Mouse (Mus musculus): ENCODE results near the gene Fam170b. TPM values are rescaled to one million over a fixed set of nuclear protein-coding genes. Genes with fewer than 3 reads are reported as not detected.

Fam170b gene
- polyA plus RNA-seq, 1 experiment from 2014 or later, result not detected

DNA sequence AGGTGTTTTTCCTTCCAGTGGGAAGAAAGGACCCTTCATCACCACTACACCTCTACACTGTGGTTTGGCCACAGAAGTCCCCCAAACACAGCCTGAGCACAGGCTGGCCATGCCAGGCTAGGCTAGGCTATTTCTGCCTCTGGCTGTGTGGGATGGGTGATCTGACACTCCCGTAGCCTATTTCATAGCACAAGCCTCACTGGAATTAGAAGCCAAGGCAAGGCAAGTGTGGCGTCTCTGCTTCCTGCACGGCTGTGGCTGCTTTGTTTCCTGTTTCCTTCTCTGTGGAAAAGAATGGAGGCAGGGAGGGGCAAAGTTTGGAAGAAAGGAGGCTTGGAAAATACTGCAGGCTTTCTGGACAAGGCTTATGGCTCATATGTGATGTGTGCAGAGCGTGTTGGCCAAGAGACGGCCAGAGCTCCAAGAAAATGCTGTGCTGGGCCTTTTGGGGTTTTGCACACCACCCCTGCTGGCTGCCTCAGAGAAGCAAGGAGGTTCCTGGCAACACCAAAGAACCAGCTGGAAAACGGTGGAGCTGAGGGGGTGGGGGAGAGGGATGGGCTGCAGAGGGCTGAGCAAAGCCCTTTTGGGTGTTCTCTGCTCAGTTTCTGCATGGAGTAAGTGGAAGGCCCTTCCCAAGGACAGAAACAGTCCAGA, 5.6 kb upstream of the Fam170b start:
- POLR2A ChIA-PET, result no interaction called here
- in situ Hi-C loops (cut with MboI; ENCODE audit: low pct_unique_long_range_greater_than_20kb), result no loop called here
- no peak for TF ChIP-seq CTCF (IDR thresholded peaks at IDR 0.05)
- DNase-seq (ENCODE audit: low read depth, low spot score) (no peak), ATAC-seq (no peak)
- CTCF ChIA-PET, result no interaction called here
- peaks cover 19% of the 10 kb centered on the region for H3K27me3 ChIP-seq

DNA sequence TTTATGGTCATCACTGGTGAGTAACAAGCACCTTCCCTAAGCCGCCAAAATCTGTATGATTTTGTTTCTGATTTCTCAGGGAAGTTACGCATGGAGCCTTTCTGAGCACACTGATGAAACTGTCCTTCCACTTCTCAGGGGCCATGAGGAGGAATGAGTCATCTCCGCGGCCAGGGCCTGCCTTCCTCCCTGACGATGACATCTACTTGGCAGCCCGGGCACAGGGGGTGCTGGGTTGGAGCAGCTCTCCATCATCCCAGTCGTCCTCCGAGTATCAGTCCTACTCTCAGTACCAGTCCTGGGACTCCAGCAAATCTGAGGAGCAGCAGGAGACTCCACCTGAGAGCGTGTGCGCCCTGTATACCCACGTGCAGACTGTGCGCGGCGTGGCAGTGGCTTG, 1.4 kb downstream of the Fam170b start:
- ATAC-seq (no peak), DNase-seq (ENCODE audit: low read depth, low spot score) (no peak)
- no peak for TF ChIP-seq CTCF (IDR thresholded peaks at IDR 0.05)
- H3K27me3 ChIP-seq, result peaks cover 31% of the 10 kb centered on the region
- in situ Hi-C loops (cut with MboI; ENCODE audit: low pct_unique_long_range_greater_than_20kb), result no loop called here
- CTCF ChIA-PET, result no interaction called here
- POLR2A ChIA-PET, result no interaction called here

DNA sequence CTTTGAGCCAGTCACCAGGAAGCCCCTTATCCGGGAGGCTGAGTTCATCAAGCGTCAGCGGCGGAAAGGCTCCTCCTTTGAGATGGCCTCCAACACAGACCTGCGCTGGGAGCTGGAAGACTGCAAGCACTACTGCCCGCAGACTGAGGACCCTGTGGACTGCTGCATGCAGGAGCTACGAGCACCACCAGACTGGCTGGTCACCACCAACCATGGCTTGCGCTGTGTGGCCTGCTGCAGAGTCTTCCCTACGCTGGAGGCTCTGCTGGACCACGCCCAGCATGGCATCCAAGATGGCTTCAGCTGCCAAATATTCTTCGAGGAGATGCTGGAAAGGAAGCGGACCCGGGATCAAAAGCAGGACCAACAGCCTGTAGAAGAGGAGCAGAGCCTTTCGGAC, 1.8 kb downstream of the Fam170b start:
- H3K27me3 ChIP-seq, result peaks cover 31% of the 10 kb centered on the region
- no peak for TF ChIP-seq CTCF (IDR thresholded peaks at IDR 0.05)
- in situ Hi-C loops (cut with MboI; ENCODE audit: low pct_unique_long_range_greater_than_20kb), result no loop called here
- ChIA-PET CTCF (no interaction called here), POLR2A (no interaction called here)
- DNase-seq (ENCODE audit: low read depth, low spot score), result no peak
- no peak for ATAC-seq

DNA sequence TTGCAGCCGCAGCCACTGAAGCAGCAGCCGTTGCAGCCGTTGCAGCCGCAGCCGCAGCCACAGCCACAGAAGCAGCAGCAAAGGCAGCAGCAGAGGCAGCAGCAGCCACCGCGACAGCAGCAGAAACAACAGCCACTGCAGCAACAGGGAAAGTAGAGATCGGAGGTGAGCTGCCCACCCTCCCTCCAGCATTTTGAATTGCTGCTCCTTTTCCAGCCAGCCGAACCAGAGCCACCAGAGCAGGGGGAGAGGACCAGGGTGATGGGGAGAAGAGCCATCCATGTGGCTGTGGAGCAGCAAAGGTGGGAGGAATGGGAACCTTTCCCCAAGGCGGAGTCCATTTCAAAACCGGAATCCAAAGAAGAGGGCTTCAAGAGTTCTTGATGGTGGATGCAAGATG, 2.4 kb downstream of the Fam170b start:
- DNase-seq (ENCODE audit: low read depth, low spot score), result no peak
- in situ Hi-C loops (cut with MboI; ENCODE audit: low pct_unique_long_range_greater_than_20kb), result no loop called here
- peaks cover 35% of the 10 kb centered on the region for H3K27me3 ChIP-seq
- ChIA-PET POLR2A (no interaction called here), CTCF (no interaction called here)
- no peak for ATAC-seq
- no peak for TF ChIP-seq CTCF (IDR thresholded peaks at IDR 0.05)

DNA sequence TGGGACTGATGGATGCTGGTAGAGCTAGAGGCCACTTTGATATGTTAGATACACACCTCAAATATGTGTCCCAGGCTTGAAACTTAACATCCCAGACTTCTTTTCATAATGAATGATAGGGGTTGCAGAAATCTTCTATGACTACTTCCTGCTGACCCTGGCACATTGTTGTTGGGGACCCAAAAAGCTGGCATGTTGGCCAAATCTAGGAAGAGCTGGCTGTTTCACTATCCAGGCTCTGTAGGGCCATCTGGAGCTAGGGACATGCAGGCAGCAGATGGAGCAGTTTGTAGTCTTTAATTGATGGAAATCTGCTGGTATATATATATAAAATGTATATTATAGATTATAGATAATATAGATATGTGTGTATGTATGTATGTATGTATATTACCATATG, 8.3 kb downstream of the Fam170b start:
- ATAC-seq (no peak), DNase-seq (ENCODE audit: low read depth, low spot score) (no peak)
- TF ChIP-seq CTCF (IDR thresholded peaks at IDR 0.05), result no peak
- ChIA-PET POLR2A (no interaction called here), CTCF (no interaction called here)
- peaks cover 17% of the 10 kb centered on the region for H3K27me3 ChIP-seq
- in situ Hi-C loops (cut with MboI; ENCODE audit: low pct_unique_long_range_greater_than_20kb), result no loop called here

DNA sequence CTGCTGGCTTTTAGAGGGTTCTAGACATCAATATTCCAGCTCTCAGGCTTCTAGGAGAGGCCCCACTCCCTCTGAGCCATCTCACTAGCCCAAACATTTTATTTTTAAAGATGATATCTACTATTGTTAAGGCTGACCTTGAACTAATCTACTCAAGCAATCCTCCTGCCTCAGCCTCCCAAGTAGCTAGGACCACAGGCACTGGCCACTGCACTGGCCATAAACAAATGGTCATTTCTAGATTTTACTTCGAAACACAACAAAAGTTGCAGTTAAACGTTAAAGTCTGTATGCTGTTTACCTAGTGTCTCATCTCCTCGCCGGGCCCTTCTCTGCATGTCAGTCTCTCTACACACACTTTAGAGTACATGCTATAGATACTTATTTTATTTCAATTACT, 20.3 kb downstream of the Fam170b start:
- ChIA-PET POLR2A (no interaction called here), CTCF (no interaction called here)
- in situ Hi-C loops (cut with MboI; ENCODE audit: low pct_unique_long_range_greater_than_20kb), result no loop called here

DNA sequence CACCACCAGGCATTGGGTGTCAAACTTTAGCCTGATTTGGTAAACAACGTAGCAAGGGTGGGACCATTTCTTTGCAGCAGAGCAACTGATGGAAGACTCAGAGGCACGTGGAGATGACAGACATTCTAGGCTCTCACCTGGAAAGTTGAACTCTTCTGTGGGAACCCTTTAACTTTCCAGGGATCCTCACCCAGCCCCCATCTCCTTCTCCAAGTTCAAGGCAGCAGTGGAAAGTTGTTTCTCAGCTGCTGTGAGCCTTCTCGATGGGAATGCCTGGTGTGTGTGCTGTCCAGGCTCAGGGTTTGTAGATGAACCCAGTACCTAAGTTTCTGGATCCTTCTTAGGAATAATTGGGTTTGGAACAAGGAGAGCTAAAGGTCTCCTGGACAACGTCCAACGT, 22.5 kb downstream of the Fam170b start:
- in situ Hi-C loops (cut with MboI; ENCODE audit: low pct_unique_long_range_greater_than_20kb), result no loop called here
- peaks cover 12% of the 10 kb centered on the region for H3K27me3 ChIP-seq
- ChIA-PET CTCF (no interaction called here), POLR2A (no interaction called here)
- ATAC-seq (no peak), DNase-seq (ENCODE audit: low read depth, low spot score) (no peak)
- TF ChIP-seq CTCF (IDR thresholded peaks at IDR 0.05), result no peak

More for the DNA sequence above, 20.3 kb downstream of the Fam170b start:
- H3K27me3 ChIP-seq, result peaks cover 10% of the 10 kb centered on the region
- TF ChIP-seq CTCF (IDR thresholded peaks at IDR 0.05), result no peak
- DNase-seq (ENCODE audit: low read depth, low spot score) (no peak), ATAC-seq (no peak)

DNA sequence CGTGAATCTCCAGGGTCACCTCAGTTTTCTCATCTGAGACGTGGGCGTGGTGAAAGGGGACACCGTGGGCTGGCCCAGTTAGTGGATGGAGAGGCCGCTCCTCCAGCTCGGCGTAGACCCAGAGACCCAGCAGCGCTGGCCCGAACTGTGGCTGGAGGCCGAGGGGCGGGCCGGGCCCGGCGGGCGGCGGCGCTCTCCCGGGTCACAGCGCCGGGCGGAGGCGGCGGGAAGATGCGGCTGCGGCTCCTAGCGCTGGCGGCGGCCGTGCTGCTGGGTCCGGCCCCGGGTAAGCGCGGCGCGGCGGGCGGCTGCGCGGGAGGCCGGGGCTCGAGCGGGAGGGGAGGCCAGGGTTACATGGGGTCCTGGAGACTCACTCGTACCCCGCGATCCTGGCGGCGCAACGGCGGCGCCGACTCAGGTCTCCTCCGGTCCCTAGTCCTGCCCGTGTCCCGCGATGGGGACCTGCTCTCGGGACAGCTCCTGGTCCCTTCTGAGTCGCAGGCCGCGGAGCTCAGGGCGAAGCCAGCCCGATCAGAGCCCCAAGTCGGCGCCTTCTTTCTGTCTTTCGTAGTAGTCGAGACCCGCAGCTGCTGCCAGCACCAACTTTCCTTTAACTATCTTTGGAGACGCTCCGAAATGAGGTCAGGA, 23.0 kb downstream of the Fam170b start, which contains the start of gene Vstm4:
Gene Vstm4 (plus strand): TSS at position 76 of the 648 bp plus-strand sequence.
- ATAC-seq (no peak), DNase-seq (ENCODE audit: low read depth, low spot score) (no peak)
- TF ChIP-seq CTCF (IDR thresholded peaks at IDR 0.05), result no peak
- POLR2A ChIA-PET, result no interaction called here
- H3K27me3 ChIP-seq, result peaks cover 17% of the 10 kb centered on the region
- CTCF ChIA-PET, result no interaction called here
- in situ Hi-C loops (cut with MboI; ENCODE audit: low pct_unique_long_range_greater_than_20kb), result no loop called here

DNA sequence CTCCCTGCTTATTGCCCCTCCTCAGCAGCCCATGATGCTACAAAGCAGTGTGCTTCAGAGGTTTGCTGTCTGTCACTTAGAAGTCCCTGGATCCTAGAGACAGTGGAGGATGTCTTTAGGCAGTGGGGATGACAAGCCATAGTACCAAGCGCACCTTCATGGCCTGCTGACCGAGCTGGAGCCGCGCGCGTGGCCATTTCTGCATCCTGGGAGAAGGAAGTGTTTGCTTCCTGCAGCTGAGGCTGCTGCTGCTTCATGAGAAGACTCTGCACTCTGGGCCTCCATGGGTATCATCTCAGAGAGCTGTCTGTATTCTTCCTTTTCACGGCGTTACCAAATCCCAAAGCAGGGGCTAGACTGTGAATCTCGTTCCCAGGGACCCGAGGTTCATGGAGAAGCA, 24.6 kb downstream of the Fam170b start:
- in situ Hi-C loops (cut with MboI; ENCODE audit: low pct_unique_long_range_greater_than_20kb), result no loop called here
- TF ChIP-seq CTCF (IDR thresholded peaks at IDR 0.05), result no peak
- peaks cover 23% of the 10 kb centered on the region for H3K27me3 ChIP-seq
- ChIA-PET CTCF (no interaction called here), POLR2A (no interaction called here)
- ATAC-seq (no peak), DNase-seq (ENCODE audit: low read depth, low spot score) (no peak)

DNA sequence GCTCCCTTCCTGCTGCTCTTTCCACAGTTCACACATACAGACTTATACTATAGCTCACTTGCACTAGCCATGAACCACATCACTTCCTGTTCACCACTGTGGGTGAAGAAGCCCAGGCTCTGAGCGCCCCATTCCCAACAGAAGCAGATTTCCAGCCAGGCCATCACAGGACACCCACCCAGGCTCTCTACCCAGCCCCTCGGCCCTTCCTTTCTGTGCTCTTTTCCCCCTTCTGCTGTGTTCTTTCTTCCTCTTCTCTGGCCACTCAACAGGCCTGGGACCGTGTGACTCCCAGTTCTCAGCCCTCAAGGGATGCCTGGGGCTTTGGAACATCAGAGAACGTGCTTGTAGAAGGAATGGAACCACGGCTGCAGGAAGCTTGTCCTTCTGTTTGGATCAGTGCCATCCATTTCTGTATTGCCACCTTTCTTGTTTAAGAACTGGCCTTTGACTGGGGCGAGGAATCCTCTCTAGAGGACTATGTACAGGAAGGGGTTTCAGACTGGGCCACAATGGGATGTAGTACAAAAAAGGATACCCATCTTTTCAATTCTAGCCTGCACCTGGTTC, 25.3 kb downstream of the Fam170b start:
- no peak for DNase-seq (ENCODE audit: low read depth, low spot score)
- in situ Hi-C loops (cut with MboI; ENCODE audit: low pct_unique_long_range_greater_than_20kb), result no loop called here
- ChIA-PET CTCF (no interaction called here), POLR2A (no interaction called here)
- no peak for TF ChIP-seq CTCF (IDR thresholded peaks at IDR 0.05)
- no peak for ATAC-seq
- H3K27me3 ChIP-seq, result peaks cover 27% of the 10 kb centered on the region

DNA sequence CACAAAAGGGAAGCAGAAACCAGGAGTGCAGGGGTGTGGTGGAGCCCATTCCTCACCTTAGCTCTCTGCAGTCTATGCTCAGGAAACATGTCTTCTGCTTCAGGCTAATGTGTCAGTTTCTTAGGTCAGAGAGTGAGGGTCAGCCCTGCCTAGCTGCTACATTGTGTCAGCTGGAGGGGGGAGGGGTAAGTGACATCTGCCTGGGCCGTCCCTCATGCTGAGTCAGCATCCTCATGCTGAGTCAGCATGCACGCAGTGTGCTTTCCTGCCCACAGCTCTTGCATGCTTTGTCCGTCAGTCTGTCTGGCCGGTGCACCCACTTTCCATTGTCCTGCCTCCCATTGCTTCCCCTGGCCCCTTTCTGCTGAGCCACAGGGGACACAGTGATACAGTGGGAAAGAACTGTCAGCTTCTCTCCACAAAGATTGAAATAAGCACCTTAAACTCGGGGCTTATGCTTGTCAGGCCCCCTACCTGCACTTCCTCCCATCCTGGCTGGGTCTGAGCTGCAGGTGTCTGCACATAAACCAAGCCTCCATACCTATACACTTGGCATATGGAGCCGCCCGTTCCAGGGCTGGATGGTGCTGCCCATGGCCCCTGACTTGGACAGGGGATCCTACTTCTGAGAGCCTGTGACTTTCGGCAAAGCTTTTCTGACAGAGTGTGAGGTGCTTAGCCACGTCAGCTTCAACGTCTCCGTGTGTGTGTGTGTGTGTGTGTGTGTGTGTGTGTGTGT, 26.2 kb downstream of the Fam170b start:
- TF ChIP-seq CTCF (IDR thresholded peaks at IDR 0.05), result no peak
- peaks cover 27% of the 10 kb centered on the region for H3K27me3 ChIP-seq
- in situ Hi-C loops (cut with MboI; ENCODE audit: low pct_unique_long_range_greater_than_20kb), result no loop called here
- DNase-seq (ENCODE audit: low read depth, low spot score) (no peak), ATAC-seq (no peak)
- POLR2A ChIA-PET, result no interaction called here
- CTCF ChIA-PET, result no interaction called here

Measured in Patski (cell line).